Mouse (Mus musculus) hindbrain, embryonic 11.5 days (tissue): ENCODE data around the gene Echs1. TPM values are rescaled to one million over a fixed set of nuclear protein-coding genes. Genes with fewer than 3 reads are reported as not detected.

Experiments used
- ATAC-seq: fragments of 200-750 bp; cut with Nextera tagmentation; 2 replicates; pipeline ENCODE4 v1.8.0; 2017; ENCODE audit warnings: mild to moderate bottlenecking, moderate TSS enrichment, moderate library complexity; ENCODE audit not compliant: low FRiP score
- DNase-seq: peaks from one replicate; pipeline ENCODE4 v3.0.0-alpha.2; 2015; ENCODE audit warnings: low spot score
- H3K27ac ChIP-seq: fragments of 300-500 bp; sonication (generic); 2 replicates; pipeline ENCODE4 v1.5.1; 2014; ENCODE audit warnings: mild to moderate bottlenecking, low read depth, low read length
- H3K27me3 ChIP-seq: fragments of 300-500 bp; sonication (generic); 2 replicates; pipeline ENCODE4 v1.6.1; 2014; ENCODE audit warnings: mild to moderate bottlenecking, low read length, moderate library complexity, mixed read lengths; ENCODE audit not compliant: control insufficient read depth, insufficient read depth
- H3K36me3 ChIP-seq: fragments of 300-500 bp; sonication (generic); 2 replicates; pipeline ENCODE4 v1.6.1; 2014; ENCODE audit warnings: mild to moderate bottlenecking, low read length, moderate library complexity, mixed read lengths; ENCODE audit not compliant: control insufficient read depth, insufficient read depth
- H3K4me1 ChIP-seq: fragments of 300-500 bp; sonication (generic); replicated peaks from 2 replicates; pipeline ENCODE4 v1.6.1; 2014; ENCODE audit warnings: low read length, mixed read lengths; ENCODE audit not compliant: control insufficient read depth, insufficient read depth
- H3K4me2 ChIP-seq: fragments of 300-500 bp; sonication (generic); replicated peaks from 2 replicates; pipeline ENCODE4 v1.6.1; 2014; ENCODE audit warnings: mild to moderate bottlenecking, low read depth, low read length
- H3K4me3 ChIP-seq: fragments of 300-500 bp; sonication (generic); 2 replicates; pipeline ENCODE4 v1.5.1; 2014; ENCODE audit warnings: low read depth, low read length
- H3K9ac ChIP-seq: fragments of 300-500 bp; sonication (generic); 2 replicates; pipeline ENCODE4 v1.6.1; 2014; ENCODE audit warnings: low read depth, low read length
- H3K9me3 ChIP-seq: fragments of 300-500 bp; sonication (generic); 2 replicates; pipeline ENCODE4 v1.6.1; 2016; ENCODE audit warnings: low read length; ENCODE audit not compliant: control insufficient read depth
- WGBS: fragments of 180-500 bp; shearing (Covaris S2); extraction: QIAGEN DNeasy Blood & Tissue Kit; methylation state at CpG from one replicate; pipeline ENCODE4 v1.1.7; 2014; 5-methylcytosine and 5-hydroxymethylcytosine counted together
- polyA plus RNA-seq: library from polyadenylated mRNA; unstranded; fragments of >200 nt; fragmentation: Nextera tagmentation; extraction: Ambion mirVana; gene quantifications from 2 replicates; pipeline ENCODE4 v1.2.1, GENCODE M21; 2014

The Echs1 gene
- polyA plus RNA-seq, 1 experiment from 2014 or later, result 184 TPM

DNA sequence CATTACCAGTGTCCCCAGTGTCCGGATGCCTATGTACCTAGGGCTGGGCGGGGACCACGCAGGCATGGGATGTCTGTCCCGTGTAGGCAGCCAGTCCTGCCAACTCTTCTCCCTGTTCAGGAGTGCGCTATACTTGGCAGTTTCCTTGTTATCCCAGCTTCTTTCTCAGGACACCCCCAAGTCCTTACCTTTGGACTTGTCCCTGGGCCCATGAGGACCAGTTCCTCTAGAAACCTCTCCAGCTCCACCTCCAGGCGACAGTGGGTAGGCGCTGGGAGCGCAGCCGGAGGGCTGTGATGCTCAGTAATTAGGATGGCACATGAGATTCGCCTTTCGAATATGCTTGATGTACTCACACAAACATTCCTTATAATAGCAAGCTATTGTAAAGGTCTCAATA, 54.0 kb downstream of the Echs1 start:
- peak; percentile 1; the same call in 1 of the 2 replicates for ATAC-seq
- Histone ChIP-seq H3K4me2 (peak overlapping the region; percentile 60; the same call in 1 of the 2 replicates), H3K4me3 (no peak overlapping the region), H3K9ac (no peak overlapping the region), H3K4me1 (peaks cover 23% of the 10 kb centered on the region), H3K27me3 (peaks cover 15% of the 10 kb centered on the region), H3K9me3 (no peaks in the 10 kb centered on the region), H3K36me3 (no peaks in the 10 kb centered on the region), H3K27ac (peak overlapping the region; percentile 81)
- peak; percentile 69 for DNase-seq
- 9% methylated on average over 11 of the region's 11 CpGs for WGBS

DNA sequence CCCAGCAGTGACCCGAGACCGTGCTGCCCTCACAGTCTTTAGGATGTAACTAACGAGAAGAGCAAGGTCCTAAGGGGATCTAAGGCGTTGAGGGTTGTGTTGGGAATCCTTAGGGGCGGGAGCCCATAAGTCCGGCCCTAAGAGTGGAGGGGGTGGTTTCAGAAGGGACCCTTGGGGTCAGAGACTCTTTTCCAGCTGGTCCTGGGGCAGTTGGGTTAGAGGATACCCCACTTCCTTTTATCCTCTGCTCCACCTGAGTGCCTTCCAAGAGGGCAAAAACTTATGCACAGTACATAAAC, 54.5 kb downstream of the Echs1 start:
- Histone ChIP-seq H3K4me2 (peak overlapping the region; percentile 60), H3K27ac (peak overlapping the region; percentile 81), H3K36me3 (no peaks in the 10 kb centered on the region), H3K4me3 (peak overlapping the region; percentile 25; the same call in 1 of the 2 replicates), H3K27me3 (peaks cover 18% of the 10 kb centered on the region), H3K4me1 (peaks cover 25% of the 10 kb centered on the region), H3K9me3 (no peaks in the 10 kb centered on the region), H3K9ac (0 out of 2 replicates have a peak overlapping the region, but pooled peaks have one; percentile 19)
- ATAC-seq, result peak; percentile 4
- WGBS, result 2% methylated on average over 6 of the region's 6 CpGs
- no peak for DNase-seq

- H3K4me3 ChIP-seq, result peak overlapping the region; percentile 25
- H3K9ac ChIP-seq, result peak overlapping the region; percentile 56
- peaks cover 18% of the 10 kb centered on the region for H3K27me3 ChIP-seq
- H3K4me2 ChIP-seq, result peak overlapping the region; percentile 60
- ATAC-seq (peak; percentile 72), DNase-seq (peak; percentile 91)
- peak overlapping the region; percentile 81 for H3K27ac ChIP-seq
- peaks cover 25% of the 10 kb centered on the region for H3K4me1 ChIP-seq
- under 1% methylated on average over 46 of the region's 47 CpGs for WGBS
- H3K9me3 ChIP-seq, result no peaks in the 10 kb centered on the region
- no peaks in the 10 kb centered on the region for H3K36me3 ChIP-seq
Observed at GRCm38 (mm10) chr7:140060936-140061831, 55.1 kb downstream of the Echs1 start.

- Histone ChIP-seq H3K36me3 (no peaks in the 10 kb centered on the region), H3K4me1 (peaks cover 25% of the 10 kb centered on the region), H3K27me3 (peaks cover 18% of the 10 kb centered on the region), H3K9ac (no peak overlapping the region), H3K4me2 (no peak overlapping the region), H3K27ac (0 out of 2 replicates have a peak overlapping the region, but pooled peaks have one; percentile 81), H3K4me3 (no peak overlapping the region), H3K9me3 (no peaks in the 10 kb centered on the region)
- WGBS, result 13% methylated on average over 4 of the region's 4 CpGs
- ATAC-seq, result no peak
- DNase-seq, result peak; percentile 15
Observed at GRCm38 (mm10) chr7:140059601-140060000, 56.7 kb downstream of the Echs1 start.

DNA sequence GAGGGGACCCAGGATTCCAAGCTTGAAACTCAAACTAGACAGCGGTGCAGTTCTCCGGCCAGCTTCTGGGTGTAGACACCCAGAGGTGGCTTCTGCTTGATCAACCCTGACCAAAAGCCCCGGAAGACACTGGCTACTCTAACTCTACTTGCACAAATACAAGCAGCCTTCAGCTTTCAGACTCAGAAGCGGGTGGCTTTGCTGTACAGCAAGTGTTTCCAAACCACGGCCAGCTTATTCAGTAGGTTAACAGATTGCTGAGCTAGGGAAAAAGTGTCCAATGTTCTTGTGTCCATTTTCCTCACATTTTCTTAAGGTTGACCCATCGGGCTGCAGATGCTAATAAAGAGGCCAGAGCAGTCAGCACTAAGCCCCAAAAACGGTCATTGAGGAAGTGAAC, 57.7 kb downstream of the Echs1 start:
- DNase-seq, result no peak
- 6% methylated on average over 7 of the region's 7 CpGs for WGBS

DNA sequence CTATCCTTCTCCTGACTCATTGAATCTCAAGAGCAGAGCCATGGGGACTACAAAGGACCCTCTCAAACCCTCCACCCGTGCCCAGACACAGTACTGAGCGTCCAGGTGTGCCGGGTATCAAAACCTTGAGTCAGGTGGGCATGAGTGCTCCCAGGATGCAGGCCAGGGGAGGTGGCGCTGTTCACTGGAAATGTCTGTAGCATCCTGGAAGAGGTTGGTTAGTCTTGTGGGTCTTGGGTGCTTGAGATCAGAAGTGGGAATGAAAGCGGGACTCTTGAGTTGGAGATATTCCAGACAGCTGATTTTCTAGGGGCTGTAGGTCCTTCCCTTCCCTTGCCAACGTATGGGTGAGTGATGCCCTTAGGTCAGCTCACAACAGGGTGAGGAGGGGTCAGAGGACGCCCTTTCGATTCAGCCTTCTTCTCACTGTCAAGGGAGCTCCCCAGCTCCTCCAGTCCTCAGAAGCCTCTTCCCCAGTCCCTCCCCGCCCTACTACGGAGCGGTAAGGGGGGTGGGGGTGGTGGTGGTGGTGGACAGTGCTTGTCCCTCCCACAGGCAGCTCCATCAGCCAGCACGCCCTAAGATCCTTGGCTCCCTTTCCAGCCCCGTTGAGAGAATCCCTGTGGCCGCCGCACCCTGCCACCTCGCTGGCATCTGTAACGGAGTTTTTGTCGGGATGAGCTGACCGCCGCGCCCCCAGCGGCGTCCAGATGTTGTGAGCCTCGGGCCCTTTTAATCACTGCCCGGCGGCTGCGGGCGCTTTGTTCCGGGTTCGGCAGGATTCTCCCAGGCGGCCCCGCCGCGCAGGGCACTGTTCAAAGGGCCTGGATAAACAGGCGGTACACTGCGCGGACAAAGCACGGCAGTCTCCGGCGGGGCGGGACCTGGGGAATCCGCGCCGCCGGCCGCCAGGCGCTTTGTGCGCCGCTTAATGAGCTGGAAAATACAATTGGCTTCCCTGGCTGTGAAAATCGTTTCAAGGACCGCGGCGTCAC, 58.6 kb downstream of the Echs1 start:
- Histone ChIP-seq H3K9ac (peak overlapping the region; percentile 52), H3K4me1 (peaks cover 25% of the 10 kb centered on the region), H3K4me2 (peak overlapping the region; percentile 66), H3K36me3 (no peaks in the 10 kb centered on the region), H3K27ac (peak overlapping the region; percentile 97), H3K9me3 (no peaks in the 10 kb centered on the region), H3K27me3 (peaks cover 18% of the 10 kb centered on the region), H3K4me3 (peak overlapping the region; percentile 36)
- DNase-seq (peak; percentile 93), ATAC-seq (peak; percentile 84)
- 2% methylated on average over 53 of the region's 53 CpGs for WGBS

More for the DNA sequence above, 57.7 kb downstream of the Echs1 start:
- no peak for ATAC-seq
- Histone ChIP-seq H3K27me3 (peaks cover 18% of the 10 kb centered on the region), H3K36me3 (no peaks in the 10 kb centered on the region), H3K9me3 (no peaks in the 10 kb centered on the region), H3K4me1 (peaks cover 25% of the 10 kb centered on the region), H3K4me2 (peak overlapping the region; percentile 66), H3K27ac (peak overlapping the region; percentile 97), H3K9ac (peak overlapping the region; percentile 52), H3K4me3 (peak overlapping the region; percentile 36)

Other genes starting within 250 kb of the Echs1 start
- gene Kndc1, start 221.8 kb downstream of the Echs1 start, polyA plus RNA-seq, result 1.2 and 1.4 TPM in 2 replicates
- gene Utf1, start 172.7 kb downstream of the Echs1 start, polyA plus RNA-seq, result not detected in 2 replicates
- gene 6430531B16Rik, start 137.7 kb downstream of the Echs1 start, polyA plus RNA-seq, result 0.29 and 0.68 TPM in 2 replicates
- gene Adam8, start 123.9 kb downstream of the Echs1 start, polyA plus RNA-seq, result 2.6 and 3.1 TPM in 2 replicates
- 47.0 and 49.9 TPM in 2 replicates for gene Zfp511, start 80.1 kb downstream of the Echs1 start, polyA plus RNA-seq
- gene Tubgcp2, start 79.8 kb downstream of the Echs1 start, polyA plus RNA-seq, result 58.1 and 67.4 TPM in 2 replicates
- 106 and 139 TPM in 2 replicates for gene Msx3, start 67.4 kb downstream of the Echs1 start, polyA plus RNA-seq
- 11.2 and 12.1 TPM in 2 replicates for gene Caly, start 33.9 kb downstream of the Echs1 start, polyA plus RNA-seq
- gene Prap1, start 23.1 kb downstream of the Echs1 start, polyA plus RNA-seq, result 0.27 TPM in 1 of 2 replicates, not detected in the other
- gene Fuom, start 14.0 kb downstream of the Echs1 start, polyA plus RNA-seq, result 17.7 and 18.4 TPM in 2 replicates
- 15.2 and 15.8 TPM in 2 replicates for gene Paox, start 677 bp downstream of the Echs1 start, polyA plus RNA-seq
- gene Mtg1, start 21.1 kb upstream of the Echs1 start, polyA plus RNA-seq, result 22.0 and 32.2 TPM in 2 replicates
- 0.94 and 1.9 TPM in 2 replicates for gene Sprn, start 38.4 kb upstream of the Echs1 start, polyA plus RNA-seq
- not detected in 2 replicates for gene Olfr522, start 48.3 kb upstream of the Echs1 start, polyA plus RNA-seq
- not detected in 2 replicates for gene Olfr523, start 56.7 kb upstream of the Echs1 start, polyA plus RNA-seq
- gene Olfr524, start 89.5 kb upstream of the Echs1 start, polyA plus RNA-seq, result not detected in 2 replicates
- gene Cd163l1, start 101.8 kb upstream of the Echs1 start, polyA plus RNA-seq, result not detected in 2 replicates
- not detected in 2 replicates for gene 5830411N06Rik, start 130.8 kb upstream of the Echs1 start, polyA plus RNA-seq
- gene Olfr525, start 204.4 kb upstream of the Echs1 start, polyA plus RNA-seq, result not detected in 2 replicates
- not detected in 2 replicates for gene Olfr527, start 217.5 kb upstream of the Echs1 start, polyA plus RNA-seq
- gene Olfr60, start 245.2 kb upstream of the Echs1 start, polyA plus RNA-seq, result not detected in 2 replicates